Mouse (Mus musculus) forebrain, embryonic 12.5 days (tissue): ENCODE results near the gene 3110009E18Rik. TPM values are rescaled to one million over a fixed set of nuclear protein-coding genes. Genes with fewer than 3 reads are reported as not detected.

ENCODE experiments used
- ATAC-seq: fragments of 200-750 bp; cut with Nextera tagmentation; 2 replicates; pipeline ENCODE4 v1.8.0; 2017; ENCODE audit warnings: moderate TSS enrichment; ENCODE audit not compliant: low FRiP score
- H3K27ac ChIP-seq: fragments of 300-500 bp; sonication (generic); 2 replicates; pipeline ENCODE4 v1.5.1; 2016; ENCODE audit warnings: mild to moderate bottlenecking
- H3K27me3 ChIP-seq: fragments of 300-500 bp; sonication (generic); 2 replicates; pipeline ENCODE4 v1.6.1; 2016; ENCODE audit warnings: mild to moderate bottlenecking
- H3K36me3 ChIP-seq: fragments of 300-500 bp; sonication (generic); replicated peaks from 2 replicates; pipeline ENCODE4 v1.6.1; 2016; ENCODE audit warnings: mild to moderate bottlenecking
- H3K4me1 ChIP-seq: fragments of 300-500 bp; sonication (generic); 2 replicates; pipeline ENCODE4 v1.6.1; 2016
- H3K4me2 ChIP-seq: fragments of 300-500 bp; sonication (generic); 2 replicates; pipeline ENCODE4 v1.6.1; 2016; ENCODE audit warnings: mild to moderate bottlenecking, moderate library complexity
- H3K4me3 ChIP-seq: fragments of 300-500 bp; sonication (generic); replicated peaks from 2 replicates; pipeline ENCODE4 v1.5.1; 2016; ENCODE audit warnings: mild to moderate bottlenecking
- H3K9ac ChIP-seq: fragments of 300-500 bp; sonication (generic); 2 replicates; pipeline ENCODE4 v1.6.1; 2016; ENCODE audit warnings: mild to moderate bottlenecking
- H3K9me3 ChIP-seq: fragments of 300-500 bp; sonication (generic); 2 replicates; pipeline ENCODE4 v1.6.1; 2016
- WGBS: fragments of 180-500 bp; shearing (Covaris S2); methylation state at CpG from one replicate; pipeline ENCODE4 v1.1.7; 2016; 5-methylcytosine and 5-hydroxymethylcytosine counted together
- polyA plus RNA-seq: library from polyadenylated mRNA; unstranded; fragments of >200 nt; fragmentation: Nextera tagmentation; extraction: Ambion mirVana; gene quantifications from 2 replicates; pipeline ENCODE4 v1.2.1, GENCODE M21; 2016

Gene 3110009E18Rik
- polyA plus RNA-seq, 1 experiment from 2014 or later = 30.2 TPM

DNA sequence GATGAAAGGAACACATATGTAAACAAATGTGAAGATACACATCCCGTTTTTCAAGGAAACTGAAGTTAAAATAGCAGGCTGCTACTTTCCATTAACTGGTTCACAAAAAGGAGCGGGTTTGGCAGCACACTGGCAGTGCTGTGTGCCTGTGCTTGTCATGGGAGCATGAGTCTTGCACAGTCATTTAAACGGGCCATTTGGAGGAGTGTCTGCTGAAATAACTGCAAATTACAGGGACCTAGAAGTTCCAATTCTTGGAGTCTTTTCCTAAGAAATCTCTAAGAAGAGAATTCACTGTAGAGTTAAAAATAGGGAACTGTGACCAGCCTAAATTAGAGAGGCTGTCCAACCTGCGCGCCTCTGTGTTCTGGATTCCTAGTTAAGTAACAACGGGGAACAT, 70.0 kb downstream of the 3110009E18Rik start:
- no peak for ATAC-seq
- Histone ChIP-seq H3K9me3 (0 out of 2 replicates have a peak, but pooled peaks cover 3% of the 10 kb centered on the region), H3K4me3 (no peak overlapping the region), H3K36me3 (no peaks in the 10 kb centered on the region), H3K9ac (no peak overlapping the region), H3K4me1 (peaks cover 7% of the 10 kb centered on the region; the same call in 1 of the 2 replicates), H3K27ac (no peak overlapping the region), H3K4me2 (no peak overlapping the region), H3K27me3 (no peaks in the 10 kb centered on the region)
- 91% methylated on average over 6 of the region's 6 CpGs for WGBS

DNA sequence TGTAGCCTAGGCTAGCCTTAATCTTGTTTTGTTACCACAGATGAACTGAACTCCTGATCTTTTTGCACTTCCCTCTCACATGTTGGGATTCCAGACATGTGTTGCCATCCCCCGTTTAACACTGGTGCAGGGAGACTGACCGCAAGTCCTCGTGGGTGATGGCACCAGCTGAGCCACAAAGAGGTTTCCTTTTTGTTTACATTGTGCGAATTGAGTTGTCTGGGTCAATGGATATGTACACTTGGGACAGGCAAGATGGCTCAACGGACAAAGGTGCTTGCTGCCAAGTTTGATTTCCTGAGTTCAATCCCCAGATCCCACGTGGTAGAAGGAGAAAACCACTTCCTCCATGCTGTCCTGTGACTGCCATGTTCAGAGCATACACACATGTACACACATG, 71.3 kb downstream of the 3110009E18Rik start:
- no peak overlapping the region for H3K4me2 ChIP-seq
- H3K9ac ChIP-seq = no peak overlapping the region
- H3K4me1 ChIP-seq = no peaks in the 10 kb centered on the region; the same call in 1 of the 2 replicates
- WGBS = 75% methylated on average over 6 of the region's 6 CpGs
- no peak for ATAC-seq
- H3K4me3 ChIP-seq = no peak overlapping the region
- H3K27ac ChIP-seq = no peak overlapping the region
- H3K36me3 ChIP-seq = no peaks in the 10 kb centered on the region
- H3K27me3 ChIP-seq = no peaks in the 10 kb centered on the region
- H3K9me3 ChIP-seq = 0 out of 2 replicates have a peak, but pooled peaks cover 3% of the 10 kb centered on the region

DNA sequence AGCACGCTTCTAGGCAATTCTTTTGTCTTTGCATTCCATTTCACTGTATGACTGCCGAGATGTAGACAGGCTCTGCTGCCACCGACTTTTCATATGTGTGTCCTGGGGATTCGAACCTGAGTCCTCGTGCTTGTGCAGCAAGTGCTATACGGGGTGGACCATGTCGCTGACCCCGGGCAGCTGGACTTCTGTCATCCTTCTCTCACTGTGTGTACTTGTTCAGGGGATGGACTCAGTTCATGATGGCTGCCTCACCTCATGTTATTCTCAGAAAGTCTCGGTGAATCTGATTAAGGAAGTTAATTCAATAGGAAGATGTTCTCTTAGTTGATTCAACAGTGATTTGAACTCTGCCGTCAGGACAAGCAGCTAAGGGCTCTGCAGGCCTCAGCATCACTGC, 72.6 kb downstream of the 3110009E18Rik start:
- H3K36me3 ChIP-seq = no peaks in the 10 kb centered on the region
- H3K4me3 ChIP-seq = no peak overlapping the region
- 92% methylated on average over 10 of the region's 10 CpGs for WGBS
- H3K9me3 ChIP-seq = 0 out of 2 replicates have a peak, but pooled peaks cover 3% of the 10 kb centered on the region
- H3K27ac ChIP-seq = no peak overlapping the region
- no peaks in the 10 kb centered on the region for H3K4me1 ChIP-seq
- no peak for ATAC-seq
- H3K27me3 ChIP-seq = no peaks in the 10 kb centered on the region
- H3K4me2 ChIP-seq = no peak overlapping the region
- no peak overlapping the region for H3K9ac ChIP-seq

DNA sequence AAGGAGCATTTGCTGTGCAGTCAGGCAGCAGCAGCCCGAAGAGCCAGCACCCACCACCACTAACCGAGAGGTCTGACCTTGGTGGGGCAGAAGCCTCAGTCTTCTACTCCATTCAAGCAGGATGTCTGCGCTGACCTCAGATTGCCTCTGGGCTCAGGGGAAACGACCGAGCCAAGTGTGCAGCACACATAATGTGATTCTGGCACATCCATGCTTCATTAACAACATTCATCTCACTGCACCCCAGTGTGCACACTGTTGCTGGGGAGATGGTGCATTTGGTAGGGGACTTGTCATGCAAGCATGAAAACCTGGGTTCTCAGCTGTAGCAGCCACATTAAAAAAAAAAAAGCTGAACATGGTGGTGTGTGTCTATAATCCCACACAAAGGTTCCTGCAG, 75.0 kb downstream of the 3110009E18Rik start:
- Histone ChIP-seq H3K4me3 (no peak overlapping the region), H3K4me2 (no peak overlapping the region), H3K9ac (no peak overlapping the region), H3K36me3 (no peaks in the 10 kb centered on the region), H3K27ac (no peak overlapping the region), H3K27me3 (no peaks in the 10 kb centered on the region), H3K9me3 (no peaks in the 10 kb centered on the region), H3K4me1 (no peaks in the 10 kb centered on the region)
- ATAC-seq = no peak
- WGBS = 60% methylated on average over 5 of the region's 5 CpGs

DNA sequence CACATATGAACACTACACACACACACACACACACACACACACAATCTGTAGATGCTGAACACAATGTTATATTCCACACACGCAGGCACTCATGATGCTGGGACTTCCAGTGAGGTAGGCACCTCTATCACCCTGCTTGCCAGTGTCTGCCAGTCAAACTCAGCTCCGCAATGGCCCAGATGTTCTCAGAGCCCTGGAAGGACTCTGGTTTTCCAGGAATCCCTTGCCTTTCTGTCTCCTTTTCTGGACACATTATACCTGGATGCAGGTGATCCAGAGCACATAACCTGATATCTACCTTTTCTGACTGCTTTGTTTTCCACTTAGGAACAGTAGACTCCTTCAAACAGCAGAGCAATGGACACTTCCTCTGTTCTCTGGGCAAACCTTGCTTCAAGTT, 75.7 kb downstream of the 3110009E18Rik start:
- no peak for ATAC-seq
- WGBS = 84% methylated on average over 2 of the region's 2 CpGs

DNA sequence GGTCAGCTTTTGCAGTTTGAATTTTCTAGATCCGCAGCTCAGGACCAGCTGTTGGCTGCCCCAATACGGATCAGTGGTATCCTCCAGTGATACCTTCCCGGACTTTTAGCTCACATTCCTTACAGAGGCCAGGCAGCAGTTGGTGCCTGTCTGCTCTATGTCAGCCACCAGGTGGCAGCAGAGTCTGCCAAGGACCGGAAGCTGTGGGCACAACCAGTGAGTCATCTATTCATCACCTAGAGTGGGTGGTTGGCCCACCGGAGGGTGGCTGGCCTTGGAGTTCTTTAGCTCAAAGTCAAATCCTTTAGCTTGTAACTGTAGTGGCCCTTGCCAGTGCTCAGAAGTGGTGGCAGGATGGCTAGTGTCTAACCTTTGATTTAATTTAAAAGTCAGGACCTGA, 76.2 kb downstream of the 3110009E18Rik start:
- no peak overlapping the region for H3K4me2 ChIP-seq
- WGBS = 16% methylated on average over 5 of the region's 5 CpGs
- H3K9ac ChIP-seq = no peak overlapping the region
- 0 out of 2 replicates have a peak, but pooled peaks cover 3% of the 10 kb centered on the region for H3K27me3 ChIP-seq
- ATAC-seq = peak; percentile 79
- no peaks in the 10 kb centered on the region for H3K9me3 ChIP-seq
- H3K4me1 ChIP-seq = no peaks in the 10 kb centered on the region
- H3K36me3 ChIP-seq = no peaks in the 10 kb centered on the region
- H3K27ac ChIP-seq = no peak overlapping the region
- H3K4me3 ChIP-seq = no peak overlapping the region

More for the DNA sequence above, 75.7 kb downstream of the 3110009E18Rik start:
- Histone ChIP-seq H3K4me1 (no peaks in the 10 kb centered on the region), H3K36me3 (no peaks in the 10 kb centered on the region), H3K4me3 (no peak overlapping the region), H3K27me3 (no peaks in the 10 kb centered on the region), H3K9ac (no peak overlapping the region), H3K27ac (no peak overlapping the region), H3K9me3 (no peaks in the 10 kb centered on the region), H3K4me2 (no peak overlapping the region)

DNA sequence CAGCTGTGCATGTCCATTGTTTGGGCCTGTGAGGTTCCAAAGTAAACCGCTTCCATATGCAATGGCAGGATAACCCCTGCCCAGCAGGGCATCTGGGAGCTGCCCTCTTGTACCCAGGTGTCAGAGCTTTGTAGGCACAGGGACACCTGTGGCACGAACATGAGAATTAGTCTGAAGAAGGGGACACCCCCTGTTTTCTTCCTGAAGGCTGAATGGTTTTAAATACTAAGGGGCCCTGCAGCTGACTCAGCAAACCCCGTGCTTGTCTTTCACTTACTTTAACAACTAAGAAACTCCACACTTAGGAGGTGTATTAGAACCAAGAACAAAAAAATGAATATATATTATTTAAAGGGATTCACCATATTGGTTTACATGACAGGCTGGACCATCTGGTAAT, 77.2 kb downstream of the 3110009E18Rik start:
- no peak for ATAC-seq
- Histone ChIP-seq H3K27me3 (0 out of 2 replicates have a peak, but pooled peaks cover 7% of the 10 kb centered on the region), H3K4me2 (no peak overlapping the region), H3K9ac (no peak overlapping the region), H3K9me3 (no peaks in the 10 kb centered on the region), H3K36me3 (no peaks in the 10 kb centered on the region), H3K4me1 (no peaks in the 10 kb centered on the region), H3K4me3 (no peak overlapping the region), H3K27ac (no peak overlapping the region)
- 52% methylated on average over 3 of the region's 3 CpGs for WGBS

DNA sequence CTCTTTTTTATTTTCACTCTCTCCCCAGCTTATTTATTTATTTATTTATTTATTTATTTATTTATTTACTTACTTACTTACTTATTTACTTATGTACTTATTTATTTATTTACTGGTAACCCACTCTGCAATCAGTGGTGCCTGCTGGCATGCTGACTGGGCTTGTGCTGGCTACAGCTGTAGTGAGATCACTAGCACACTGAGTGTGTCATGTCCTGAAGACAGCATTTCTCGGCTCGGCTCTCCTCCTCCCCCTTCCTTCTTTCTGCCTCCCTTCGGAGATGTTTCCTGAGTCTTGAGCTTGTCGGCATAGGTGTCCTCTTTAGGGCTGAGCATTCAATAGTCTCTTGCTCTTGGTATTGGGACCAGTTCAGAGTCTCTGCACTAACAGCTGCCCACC, 78.0 kb downstream of the 3110009E18Rik start:
- H3K9me3 ChIP-seq = no peaks in the 10 kb centered on the region
- no peak overlapping the region for H3K9ac ChIP-seq
- 0 out of 2 replicates have a peak, but pooled peaks cover 7% of the 10 kb centered on the region for H3K27me3 ChIP-seq
- ATAC-seq = no peak
- no peaks in the 10 kb centered on the region for H3K4me1 ChIP-seq
- no peak overlapping the region for H3K27ac ChIP-seq
- no peaks in the 10 kb centered on the region for H3K36me3 ChIP-seq
- H3K4me3 ChIP-seq = no peak overlapping the region
- no peak overlapping the region for H3K4me2 ChIP-seq
- WGBS = 90% methylated on average over 4 of the region's 4 CpGs

DNA sequence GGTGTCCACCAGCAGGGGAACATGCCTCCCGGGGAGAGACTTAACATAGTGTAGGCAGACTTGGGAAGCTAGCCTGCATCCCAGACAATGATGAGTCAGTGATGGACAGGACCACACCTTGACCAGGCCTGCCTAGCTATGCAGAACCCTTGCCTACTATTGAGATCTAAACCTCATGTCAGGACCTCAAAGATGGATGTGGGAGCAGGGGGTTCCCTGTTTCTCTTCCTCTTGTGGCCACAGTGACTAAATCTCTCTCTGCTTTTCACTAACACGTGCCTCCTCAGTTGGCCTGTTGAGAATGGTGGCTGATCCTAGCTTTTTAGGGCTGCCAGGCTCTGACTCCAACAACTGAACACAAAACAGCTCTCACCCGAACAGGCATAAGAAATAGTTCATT, 81.6 kb downstream of the 3110009E18Rik start:
- Histone ChIP-seq H3K27me3 (0 out of 2 replicates have a peak, but pooled peaks cover 7% of the 10 kb centered on the region), H3K9ac (no peak overlapping the region), H3K36me3 (no peaks in the 10 kb centered on the region), H3K4me3 (no peak overlapping the region), H3K27ac (no peak overlapping the region), H3K4me1 (no peaks in the 10 kb centered on the region), H3K4me2 (no peak overlapping the region), H3K9me3 (no peaks in the 10 kb centered on the region)
- WGBS = 77% methylated on average over 3 of the region's 3 CpGs
- ATAC-seq = no peak

DNA sequence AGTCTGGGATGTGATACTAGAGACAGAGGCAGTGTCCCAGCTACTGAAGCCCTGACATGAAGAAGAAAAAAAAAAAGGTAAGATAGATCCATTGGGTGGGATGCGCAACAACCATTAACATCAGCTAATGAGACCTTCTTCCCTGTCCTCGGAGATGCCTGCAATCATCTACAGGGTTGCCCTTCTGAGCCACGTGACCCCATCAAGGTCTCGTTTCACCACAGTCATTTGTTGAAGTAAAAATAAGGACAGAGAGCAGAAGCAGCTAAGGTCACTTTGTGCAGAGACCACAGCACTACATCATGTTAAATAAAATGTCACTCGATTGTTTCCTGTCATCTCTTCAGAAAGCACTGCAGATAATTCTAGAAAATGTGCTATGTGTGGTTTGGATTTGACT, 82.8 kb downstream of the 3110009E18Rik start:
- WGBS = 78% methylated on average over 5 of the region's 5 CpGs
- no peak for ATAC-seq
- no peaks in the 10 kb centered on the region for H3K36me3 ChIP-seq

DNA sequence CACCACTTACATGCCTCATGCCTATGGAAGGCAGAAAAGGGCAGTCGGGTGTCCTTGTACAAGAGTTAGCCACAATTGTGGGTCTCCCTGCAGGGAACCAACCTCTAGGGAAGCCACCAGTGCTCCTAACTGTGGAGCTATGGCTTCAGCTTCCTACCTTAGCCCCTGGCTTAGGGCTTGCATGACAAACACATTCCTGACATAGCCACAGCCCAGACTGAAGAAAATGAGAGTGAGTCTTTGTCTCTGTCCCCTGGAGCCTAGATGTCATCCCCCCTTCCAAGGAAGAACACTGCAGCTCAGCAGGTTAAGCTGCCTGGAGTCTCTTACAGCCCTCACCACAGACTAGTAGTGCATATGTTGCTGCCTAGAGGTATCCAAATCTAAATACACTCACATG, 83.8 kb downstream of the 3110009E18Rik start:
- no peaks in the 10 kb centered on the region for H3K9me3 ChIP-seq
- H3K9ac ChIP-seq = no peak overlapping the region
- H3K4me2 ChIP-seq = no peak overlapping the region
- H3K4me1 ChIP-seq = no peaks in the 10 kb centered on the region
- WGBS = 15% methylated on average over 1 of the region's 1 CpGs
- 0 out of 2 replicates have a peak, but pooled peaks cover 7% of the 10 kb centered on the region for H3K27me3 ChIP-seq
- H3K27ac ChIP-seq = no peak overlapping the region
- H3K4me3 ChIP-seq = no peak overlapping the region
- no peak for ATAC-seq
- no peaks in the 10 kb centered on the region for H3K36me3 ChIP-seq

More for the DNA sequence above, 82.8 kb downstream of the 3110009E18Rik start:
- Histone ChIP-seq H3K4me3 (no peak overlapping the region), H3K9ac (no peak overlapping the region), H3K27me3 (0 out of 2 replicates have a peak, but pooled peaks cover 7% of the 10 kb centered on the region), H3K9me3 (no peaks in the 10 kb centered on the region), H3K4me1 (no peaks in the 10 kb centered on the region), H3K27ac (no peak overlapping the region), H3K4me2 (no peak overlapping the region)

DNA sequence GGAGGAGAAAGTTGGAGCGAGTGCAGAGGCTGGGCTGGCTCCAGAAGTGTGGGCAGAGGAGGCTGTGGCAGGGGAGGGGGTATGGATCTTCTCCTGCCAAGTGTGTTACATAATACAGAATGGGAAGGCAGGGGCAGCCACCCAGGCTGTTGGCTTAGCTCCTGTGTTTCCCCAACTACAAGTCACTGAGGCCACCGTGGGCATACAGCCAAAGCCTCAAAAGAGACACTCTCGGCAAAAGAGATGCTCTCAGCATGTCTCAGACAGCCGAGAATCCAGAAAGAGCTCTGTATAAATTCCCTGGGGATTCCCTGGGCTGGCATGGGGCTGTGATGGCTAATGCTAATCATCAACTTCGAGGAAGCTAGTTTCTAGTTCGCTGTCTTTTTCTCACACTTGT, 86.6 kb downstream of the 3110009E18Rik start:
- no peak overlapping the region for H3K9ac ChIP-seq
- no peak overlapping the region for H3K27ac ChIP-seq
- no peak for ATAC-seq
- no peaks in the 10 kb centered on the region for H3K4me1 ChIP-seq
- H3K4me2 ChIP-seq = no peak overlapping the region
- 0 out of 2 replicates have a peak, but pooled peaks cover under 1% of the 10 kb centered on the region for H3K27me3 ChIP-seq
- H3K36me3 ChIP-seq = no peaks in the 10 kb centered on the region
- no peaks in the 10 kb centered on the region for H3K9me3 ChIP-seq
- WGBS = 62% methylated on average over 6 of the region's 6 CpGs
- H3K4me3 ChIP-seq = no peak overlapping the region

DNA sequence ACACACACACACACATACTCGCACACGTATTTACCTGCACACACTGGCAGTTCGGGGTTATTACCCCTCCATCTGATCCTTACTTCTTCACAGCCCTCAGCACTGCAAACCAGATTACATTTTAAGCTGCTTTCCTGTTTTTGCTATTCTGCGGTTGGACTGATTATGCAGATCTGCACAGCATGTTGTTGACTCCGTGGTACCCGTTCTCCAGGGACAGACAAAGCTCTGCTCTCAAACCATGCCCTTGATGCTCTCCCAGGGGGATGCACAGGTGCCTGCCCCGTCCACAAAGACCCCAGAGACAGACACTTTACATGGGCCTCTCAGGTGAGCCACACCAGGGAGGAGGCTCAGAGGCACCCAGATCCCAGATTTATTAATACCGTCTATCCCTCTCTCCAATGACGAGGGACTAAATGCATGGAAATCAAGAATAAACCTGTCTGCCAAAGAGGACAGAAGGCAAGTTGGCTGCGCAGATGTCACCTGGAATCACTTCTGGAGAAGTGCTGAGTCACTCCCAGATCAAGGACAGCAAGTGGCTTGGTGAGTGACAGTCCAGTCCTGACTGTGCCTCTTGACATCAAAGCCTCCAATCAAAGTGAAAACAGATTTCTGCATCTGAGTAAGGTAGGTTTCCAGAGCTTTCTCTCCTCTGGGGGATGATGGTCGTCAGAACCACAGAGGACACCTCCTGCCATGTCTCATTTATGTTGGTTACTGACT, 87.7 kb downstream of the 3110009E18Rik start:
- Histone ChIP-seq H3K36me3 (no peaks in the 10 kb centered on the region), H3K9me3 (no peaks in the 10 kb centered on the region), H3K27me3 (no peaks in the 10 kb centered on the region), H3K4me2 (no peak overlapping the region), H3K4me3 (no peak overlapping the region), H3K27ac (no peak overlapping the region), H3K9ac (no peak overlapping the region), H3K4me1 (no peaks in the 10 kb centered on the region)
- WGBS = 70% methylated on average over 11 of the region's 11 CpGs
- no peak for ATAC-seq
